Mouse (Mus musculus): ENCODE results near the gene Zzz3.

- TF ChIP-seq CTCF (IDR thresholded peaks at IDR 0.05; ENCODE audit: borderline replicate concordance, control insufficient read depth, extremely low read depth, insufficient read depth, low read length, poor library complexity) (no peak), POLR2A (IDR thresholded peaks at IDR 0.05; ENCODE audit: control insufficient read depth, extremely low read depth, insufficient read depth, low read length, poor library complexity) (no peak)
Observed at GRCm38 (mm10) chr3:152498968-152499696, 103.9 kb downstream of the Zzz3 start.
